Mouse (Mus musculus): Measurements from ENCODE around the gene Ttyh2.

DNA sequence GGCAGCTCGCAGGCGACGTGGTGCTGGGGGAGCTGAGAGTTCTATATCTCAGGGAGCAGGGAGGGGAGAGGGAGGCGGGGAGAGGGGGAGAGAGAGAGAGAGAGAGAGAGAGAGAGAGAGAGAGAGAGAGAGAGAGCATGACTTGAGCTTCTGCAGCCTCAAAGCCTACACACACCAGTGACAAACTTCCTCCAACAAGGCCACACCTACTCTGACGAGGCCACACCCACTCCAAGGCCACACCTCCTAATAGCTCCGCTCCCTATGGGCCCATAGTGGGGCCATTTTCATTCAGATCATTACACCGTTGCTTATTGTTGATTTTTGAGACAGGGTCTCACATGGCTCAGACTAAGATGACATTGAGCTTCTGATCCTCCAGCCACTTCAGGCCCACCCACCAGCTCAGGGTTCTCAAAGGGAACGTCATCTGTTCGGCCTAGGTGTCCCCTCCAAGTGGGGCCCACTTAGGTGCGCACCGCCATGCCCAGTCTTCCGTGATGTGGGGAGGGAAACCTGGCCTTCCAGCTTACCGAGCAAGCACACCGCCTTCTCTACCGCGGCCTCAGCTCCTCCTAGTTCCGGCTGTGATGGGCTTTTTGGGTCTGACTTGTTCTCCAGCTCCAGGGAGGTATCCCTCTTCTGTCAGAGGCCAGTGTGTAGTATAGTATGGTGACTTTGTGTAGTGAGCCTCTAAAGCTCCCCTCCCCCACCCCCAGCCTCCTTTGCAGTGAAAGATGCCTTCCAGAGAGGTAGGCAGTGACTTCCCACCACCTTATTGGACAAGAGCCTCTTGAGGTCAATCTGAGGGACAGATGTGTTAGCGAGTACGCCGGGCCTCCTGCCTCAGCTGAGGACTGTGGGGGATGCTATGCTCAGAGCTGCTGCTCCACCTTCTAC lies 8.7 kb downstream of the Ttyh2 start:
- TF ChIP-seq GATA1 (IDR thresholded peaks at IDR 0.05; ENCODE audit: borderline replicate concordance, low read length) (no peak), FLI1 (IDR thresholded peaks at IDR 0.05; ENCODE audit: low read length) (no peak)

Data from megakaryocyte, embryonic 14.5 days (primary cell).